12 mouse cellular contexts compared by ENCODE assay signal in the genomic region with DNA sequence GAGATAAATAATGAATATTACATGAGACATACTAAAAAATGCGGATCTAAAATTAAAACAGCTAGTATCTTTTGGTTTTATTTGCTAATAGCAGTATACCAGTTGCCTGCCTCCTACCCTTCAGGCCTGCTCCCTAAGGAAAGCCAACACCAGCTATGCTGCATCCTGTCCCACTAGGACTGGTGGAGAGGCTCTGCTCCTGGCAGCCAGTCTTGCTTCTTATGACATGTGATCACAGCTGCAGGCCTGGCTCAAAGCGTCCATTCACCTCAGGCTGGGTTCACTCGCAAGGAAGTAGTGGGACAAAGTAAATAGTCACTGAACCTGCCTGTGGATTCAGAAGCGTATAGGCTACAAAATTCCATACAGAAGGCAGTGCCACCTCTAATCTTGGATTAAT. TPM values are rescaled to one million over a fixed set of nuclear protein-coding genes. Genes with fewer than 3 reads are reported as not detected.
DNase-seq lines count a peak whose midpoint lies in the region; ATAC-seq lines count a peak whose summit lies in the region.
"Had no signal": no experiment of that assay in that cellular context is flagged by ENCODE, and none has a peak within 500 bp of the region (broad histone marks: within the 10 kb centered on the region; RNA-seq: fewer than 3 reads in every experiment).

No protein-coding gene starts in this region.

- no peak overlapping the region for H3K4me3 ChIP-seq in forebrain, embryonic 14.5 days (ENCODE audit: low read depth, low read length)
- no peak overlapping the region for H3K4me3 ChIP-seq in hindbrain, embryonic 11.5 days (ENCODE audit: low read depth, low read length)
- H3K4me3 ChIP-seq: hindbrain, embryonic 13.5 days; limb, embryonic 15.5 days had no signal

- no peak overlapping the region for H3K4me2 ChIP-seq in forebrain, embryonic 14.5 days (ENCODE audit: low read length)
- H3K4me2 ChIP-seq in hindbrain, embryonic 11.5 days (replicated peaks; ENCODE audit: low read depth, low read length) = no peak overlapping the region
- H3K4me2 ChIP-seq: hindbrain, embryonic 13.5 days; limb, embryonic 15.5 days had no signal

- H3K36me3 ChIP-seq in forebrain, embryonic 14.5 days (ENCODE audit: control insufficient read depth, insufficient read depth, low read length) = no peaks in the 10 kb centered on the region
- H3K36me3 ChIP-seq in hindbrain, embryonic 11.5 days (ENCODE audit: control insufficient read depth, insufficient read depth, low read length) = no peaks in the 10 kb centered on the region
- H3K36me3 ChIP-seq: hindbrain, embryonic 13.5 days; limb, embryonic 15.5 days had no signal

- H3K27me3 ChIP-seq in forebrain, embryonic 14.5 days (replicated peaks; ENCODE audit: control insufficient read depth, insufficient read depth, low read length) = 0 out of 2 replicates have a peak, but pooled peaks cover 3% of the 10 kb centered on the region
- peaks cover 5% of the 10 kb centered on the region; the same call in 1 of the 2 replicates for H3K27me3 ChIP-seq in hindbrain, embryonic 11.5 days (ENCODE audit: control insufficient read depth, insufficient read depth, low read length)
- H3K27me3 ChIP-seq: limb, embryonic 15.5 days; Patski had no signal

- no peak for ATAC-seq in forebrain, embryonic 14.5 days
- no peak for ATAC-seq in hindbrain, embryonic 11.5 days (ENCODE audit: low FRiP score)
- ATAC-seq: Patski had no signal

- no peak overlapping the region for H3K27ac ChIP-seq in forebrain, embryonic 14.5 days (ENCODE audit: low read depth, low read length)
- H3K27ac ChIP-seq in hindbrain, embryonic 11.5 days (ENCODE audit: low read depth, low read length) = no peak overlapping the region
- H3K27ac ChIP-seq: hindbrain, embryonic 13.5 days; limb, embryonic 15.5 days had no signal

- WGBS in forebrain, embryonic 14.5 days = 80% methylated on average over 4 of the region's 4 CpGs
- 83% methylated on average over 4 of the region's 4 CpGs for WGBS in hindbrain, embryonic 11.5 days

- H3K9me3 ChIP-seq in forebrain, embryonic 14.5 days (replicated peaks; ENCODE audit: control insufficient read depth, low read length) = no peaks in the 10 kb centered on the region
- H3K9me3 ChIP-seq in hindbrain, embryonic 11.5 days (ENCODE audit: control insufficient read depth, low read length) = no peaks in the 10 kb centered on the region
- H3K9me3 ChIP-seq: hindbrain, embryonic 13.5 days; limb, embryonic 15.5 days had no signal

- H3K4me1 ChIP-seq in forebrain, embryonic 14.5 days (ENCODE audit: control insufficient read depth, insufficient read depth, low read length) = peaks cover 8% of the 10 kb centered on the region
- H3K4me1 ChIP-seq in hindbrain, embryonic 11.5 days (replicated peaks; ENCODE audit: control insufficient read depth, insufficient read depth, low read length) = peaks cover 4% of the 10 kb centered on the region; the same call in 1 of the 2 replicates

- DNase-seq in adrenal gland, postnatal 14 days = peak; percentile 61
- no peak for DNase-seq in adrenal gland, postnatal 25 days
- peak; percentile 26 for DNase-seq in right cerebral cortex, adult 18-20 months
- no peak for DNase-seq in right cerebral cortex, adult 2 months (ENCODE audit: low spot score in 2 of 2)
- DNase-seq in kidney, postnatal 14 days = peak; percentile 68
- DNase-seq in forebrain, embryonic 14.5 days (ENCODE audit: low spot score) = no peak
- no peak for DNase-seq in thymus, postnatal 14 days
- no peak for DNase-seq in hindbrain, embryonic 11.5 days (ENCODE audit: low spot score)

- no peak overlapping the region for H3K9ac ChIP-seq in forebrain, embryonic 14.5 days (ENCODE audit: low read length)
- no peak overlapping the region for H3K9ac ChIP-seq in hindbrain, embryonic 11.5 days (ENCODE audit: low read depth, low read length)
- H3K9ac ChIP-seq: hindbrain, embryonic 13.5 days; limb, embryonic 15.5 days had no signal

RNA-seq across cellular contexts. Expression of gene Lpin3, which starts 3.4 kb away (rescaled TPM):
- 36.2 and 42.1 TPM in 2 replicates for total RNA-seq in adrenal gland, postnatal 14 days (2021)
- 55.3 and 91.2 TPM in 2 replicates for total RNA-seq in adrenal gland, postnatal 25 days (2021)
- polyA plus RNA-seq in forebrain, embryonic 14.5 days (2014; fragmentation: Nextera tagmentation; extraction: Ambion mirVana) = 0.08 TPM in 1 of 2 replicates, not detected in the other
- polyA plus RNA-seq in hindbrain, embryonic 11.5 days (2014; fragmentation: Nextera tagmentation; extraction: Ambion mirVana) = 0.22 and 0.24 TPM in 2 replicates

RNA-seq across cellular contexts. Expression of gene Zhx3, which starts 11.1 kb away (rescaled TPM):
- 87.8 and 103 TPM in 2 replicates for total RNA-seq in adrenal gland, postnatal 14 days (2021)
- total RNA-seq in adrenal gland, postnatal 25 days (2021) = 85.1 and 147 TPM in 2 replicates
- polyA plus RNA-seq in forebrain, embryonic 14.5 days (2014; fragmentation: Nextera tagmentation; extraction: Ambion mirVana) = 10.3 and 10.8 TPM in 2 replicates
- polyA plus RNA-seq in hindbrain, embryonic 11.5 days (2014; fragmentation: Nextera tagmentation; extraction: Ambion mirVana) = 9.1 and 11.0 TPM in 2 replicates

RNA-seq across cellular contexts. Expression of gene Emilin3, which starts 28.2 kb away (rescaled TPM):
- total RNA-seq in adrenal gland, postnatal 14 days (2021) = 0.15 and 0.23 TPM in 2 replicates
- total RNA-seq in adrenal gland, postnatal 25 days (2021) = not detected in 2 replicates
- 0.24 and 0.32 TPM in 2 replicates for polyA plus RNA-seq in forebrain, embryonic 14.5 days (2014; fragmentation: Nextera tagmentation; extraction: Ambion mirVana)
- 0.66 and 1.9 TPM in 2 replicates for polyA plus RNA-seq in hindbrain, embryonic 11.5 days (2014; fragmentation: Nextera tagmentation; extraction: Ambion mirVana)
- polyA plus RNA-seq: Patski; spleen, adult 2 months had no signal

Comparison
In these comparisons a context has a peak if more than half of its experiments do, and no peak if none do; other contexts are left out.
1. DNase-seq: peak in adrenal gland, postnatal 14 days (single experiment), right cerebral cortex, adult 18-20 months (single experiment) and kidney, postnatal 14 days (single experiment); none in adrenal gland, postnatal 25 days (single experiment), right cerebral cortex, adult 2 months (0 of 2), forebrain, embryonic 14.5 days (single experiment), thymus, postnatal 14 days (single experiment) and hindbrain, embryonic 11.5 days (single experiment).